Mouse (Mus musculus) kidney, adult 2 months (tissue): ENCODE measurements around the gene Foxf1.

ENCODE experiments used
- CTCF ChIP-seq: fragments of 200-500 bp; conservative IDR thresholded peaks from 2 replicates; pipeline ENCODE4 v1.5.1; 2011; ENCODE audit warnings: low read depth, mild to moderate bottlenecking, control low read depth, low read length, moderate library complexity, mixed read lengths; ENCODE audit not compliant: insufficient read depth, insufficient read length
- POLR2A ChIP-seq: fragments of 200-500 bp; IDR thresholded peaks from one replicate; pipeline ENCODE4 v1.6.1; 2011; ENCODE audit warnings: low read depth, low read length, control low read depth

- TF ChIP-seq CTCF (peak; percentile 88), POLR2A (no peak)
Measured at GRCm38 (mm10) chr8:121092627-121093026, 8.4 kb downstream of the Foxf1 start.
